Mouse (Mus musculus): ENCODE data around the gene Insl5. TPM values are rescaled to one million over a fixed set of nuclear protein-coding genes. Genes with fewer than 3 reads are reported as not detected.
A peak's percentile ranks its signal among the peaks of the same experiment; 100 is the strongest.

The Insl5 gene
- total and polyA plus RNA-seq, 2 experiments from 2014 or later: 0.54 TPM; not detected in 1

DNA sequence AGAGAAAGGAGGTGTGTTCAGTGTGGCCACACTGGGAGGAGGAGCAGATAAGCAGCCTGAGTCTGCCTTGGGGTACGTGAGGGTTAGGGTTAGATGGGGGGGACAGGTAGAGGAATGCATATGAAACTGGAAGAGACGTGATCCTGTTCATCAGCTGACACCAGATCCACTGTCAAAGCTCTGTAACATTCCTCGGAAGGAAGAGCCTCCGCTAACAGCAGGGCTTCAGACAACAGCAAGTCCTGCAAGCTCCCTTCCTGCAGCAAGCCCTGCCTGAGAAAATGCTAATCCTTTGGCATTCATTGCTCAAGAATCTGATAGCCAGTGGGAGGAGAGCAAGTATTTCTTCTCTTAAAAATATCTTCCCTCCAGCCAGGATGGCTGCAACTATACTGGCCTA lies 13.2 kb downstream of the Insl5 start:
- no peak for TF ChIP-seq CTCF (IDR thresholded peaks at IDR 0.05)
- WGBS: 4% methylated on average over 4 of the region's 4 CpGs
- no peak overlapping the region for H3K4me3 ChIP-seq (ENCODE audit: low read depth, low read length)
- H3K9me3 ChIP-seq (ENCODE audit: low read length): no peaks in the 10 kb centered on the region
- no peak overlapping the region for H3K9ac ChIP-seq (replicated peaks; ENCODE audit: low read length, poor library complexity, severe bottlenecking)
- no peaks in the 10 kb centered on the region for H3K27me3 ChIP-seq (ENCODE audit: insufficient read depth, low read length)
- H3K36me3 ChIP-seq (ENCODE audit: insufficient read depth, low read length): no peaks in the 10 kb centered on the region
- ATAC-seq (ENCODE audit: low FRiP score) (no peak), DNase-seq (ENCODE audit: low spot score) (peak; percentile 10)
- 0 out of 2 replicates have a peak overlapping the region, but pooled peaks have one; percentile 1 for H3K4me2 ChIP-seq (ENCODE audit: low read depth, low read length, poor library complexity, severe bottlenecking)
- no peak overlapping the region for H3K27ac ChIP-seq (ENCODE audit: low read depth, low read length)
- no peaks in the 10 kb centered on the region; the same call in 1 of the 2 replicates for H3K4me1 ChIP-seq (ENCODE audit: insufficient read depth, low read length)

DNA sequence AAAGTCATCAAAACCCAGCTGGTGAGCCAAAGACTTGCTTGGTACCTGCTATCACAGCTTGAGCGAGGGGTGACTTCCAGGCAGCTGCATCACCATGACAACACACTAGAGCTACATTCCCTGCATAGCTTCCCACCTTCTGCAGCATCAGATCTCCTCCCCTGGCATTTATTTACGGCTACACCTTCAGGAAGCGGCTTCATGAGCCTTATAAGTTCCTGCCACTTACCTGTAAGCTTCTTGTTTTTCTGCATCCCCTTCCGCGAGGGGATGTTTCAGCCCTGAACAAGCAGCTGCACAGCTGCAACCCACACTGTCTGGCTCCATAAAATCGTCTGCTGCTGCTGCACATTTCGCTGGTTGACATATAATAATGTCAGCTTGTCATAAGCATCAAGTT lies 14.8 kb downstream of the Insl5 start:
- Histone ChIP-seq H3K27ac (ENCODE audit: low read depth, low read length) (peak overlapping the region; percentile 73), H3K4me1 (ENCODE audit: insufficient read depth, low read length) (no peaks in the 10 kb centered on the region; the same call in 1 of the 2 replicates), H3K4me3 (ENCODE audit: low read depth, low read length) (peak overlapping the region; percentile 18; the same call in 1 of the 2 replicates), H3K4me2 (ENCODE audit: low read depth, low read length, poor library complexity, severe bottlenecking) (peak overlapping the region; percentile 32), H3K9ac (replicated peaks; ENCODE audit: low read length, poor library complexity, severe bottlenecking) (no peak overlapping the region), H3K27me3 (ENCODE audit: insufficient read depth, low read length) (no peaks in the 10 kb centered on the region), H3K36me3 (ENCODE audit: insufficient read depth, low read length) (no peaks in the 10 kb centered on the region), H3K9me3 (ENCODE audit: low read length) (no peaks in the 10 kb centered on the region)
- 21% methylated on average over 7 of the region's 7 CpGs for WGBS
- ATAC-seq (ENCODE audit: low FRiP score): peak; percentile 84
- DNase-seq (ENCODE audit: low spot score): peak; percentile 62
- no peak for TF ChIP-seq CTCF (IDR thresholded peaks at IDR 0.05)

DNA sequence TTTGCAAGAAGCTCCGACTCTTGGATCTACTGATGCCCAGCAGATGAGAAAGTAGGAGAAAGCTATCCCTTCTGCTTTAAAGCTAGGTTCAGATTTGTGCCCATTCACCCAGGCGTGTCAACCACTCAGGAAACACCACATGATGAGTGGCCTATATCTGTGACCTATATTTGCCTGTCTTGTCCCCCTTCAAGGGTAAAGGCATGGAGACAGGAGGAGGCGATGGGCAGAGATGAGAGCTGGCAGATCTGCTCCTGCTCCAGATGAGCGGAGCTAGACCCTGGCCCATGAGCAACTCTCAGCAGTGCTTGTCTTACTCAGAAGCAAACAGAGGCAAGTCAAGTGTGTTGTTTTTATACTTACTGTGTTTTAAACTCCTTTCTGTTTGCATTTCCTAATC lies 15.9 kb downstream of the Insl5 start:
- no peak for DNase-seq (ENCODE audit: low spot score)
- Histone ChIP-seq H3K4me1 (ENCODE audit: insufficient read depth, low read length) (no peaks in the 10 kb centered on the region; the same call in 1 of the 2 replicates), H3K9me3 (ENCODE audit: low read length) (no peaks in the 10 kb centered on the region), H3K4me3 (ENCODE audit: low read depth, low read length) (no peak overlapping the region), H3K27me3 (ENCODE audit: insufficient read depth, low read length) (no peaks in the 10 kb centered on the region), H3K27ac (ENCODE audit: low read depth, low read length) (no peak overlapping the region), H3K9ac (replicated peaks; ENCODE audit: low read length, poor library complexity, severe bottlenecking) (no peak overlapping the region), H3K4me2 (ENCODE audit: low read depth, low read length, poor library complexity, severe bottlenecking) (no peak overlapping the region), H3K36me3 (ENCODE audit: insufficient read depth, low read length) (no peaks in the 10 kb centered on the region)
- no peak for ATAC-seq (ENCODE audit: low FRiP score)
- WGBS: 94% methylated on average over 4 of the region's 4 CpGs
- TF ChIP-seq CTCF (IDR thresholded peaks at IDR 0.05): no peak

DNA sequence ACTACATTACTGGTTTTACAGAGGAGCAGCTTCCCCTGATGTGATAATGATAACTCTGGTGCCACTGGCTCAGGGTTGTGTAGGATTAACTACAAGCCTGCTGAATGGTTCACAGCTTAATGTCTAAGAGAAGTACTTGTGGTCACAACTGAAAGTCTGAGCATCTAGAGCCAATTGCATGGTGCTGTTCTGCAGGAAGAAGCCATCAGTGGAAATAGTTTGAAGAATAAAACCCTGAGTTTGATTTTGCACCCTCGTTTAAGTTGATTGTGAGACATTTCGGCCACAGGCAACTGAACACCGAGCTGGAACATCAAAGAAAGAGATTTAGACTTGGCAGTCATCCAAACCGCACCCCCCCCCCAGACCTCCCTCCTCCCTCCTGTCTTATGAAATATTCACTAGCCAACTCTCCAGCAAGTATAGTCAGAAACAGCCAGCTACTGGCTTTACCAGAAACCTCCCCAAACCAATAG lies 19.7 kb downstream of the Insl5 start:
- WGBS: 7% methylated on average over 4 of the region's 4 CpGs
- no peak for DNase-seq (ENCODE audit: low spot score)
- no peak for ATAC-seq (ENCODE audit: low FRiP score)
- Histone ChIP-seq H3K9me3 (ENCODE audit: low read length) (no peaks in the 10 kb centered on the region), H3K4me2 (ENCODE audit: low read depth, low read length, poor library complexity, severe bottlenecking) (no peak overlapping the region), H3K4me3 (ENCODE audit: low read depth, low read length) (no peak overlapping the region), H3K27me3 (ENCODE audit: insufficient read depth, low read length) (no peaks in the 10 kb centered on the region), H3K9ac (replicated peaks; ENCODE audit: low read length, poor library complexity, severe bottlenecking) (no peak overlapping the region), H3K4me1 (ENCODE audit: insufficient read depth, low read length) (no peaks in the 10 kb centered on the region), H3K27ac (ENCODE audit: low read depth, low read length) (no peak overlapping the region), H3K36me3 (ENCODE audit: insufficient read depth, low read length) (no peaks in the 10 kb centered on the region)
- TF ChIP-seq CTCF (IDR thresholded peaks at IDR 0.05): no peak

DNA sequence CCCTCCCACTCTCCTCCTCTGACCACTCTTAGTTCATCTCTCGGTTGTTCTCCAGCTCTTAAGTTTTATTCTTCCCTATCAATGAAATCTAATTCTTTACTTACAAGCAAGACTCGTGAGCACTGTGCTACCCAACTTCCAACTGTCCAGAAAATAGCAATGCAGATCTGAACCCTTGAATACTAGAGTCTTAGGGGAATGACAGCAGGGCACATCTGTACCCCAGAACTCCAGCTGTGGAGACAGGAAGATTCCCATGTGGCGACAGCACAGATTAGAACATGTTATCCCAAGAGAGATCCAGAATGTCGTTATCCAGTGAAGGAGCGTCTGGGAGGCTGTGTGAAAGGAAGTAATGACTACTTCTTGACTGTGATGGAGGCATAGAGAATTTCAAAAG lies 20.4 kb downstream of the Insl5 start:
- no peaks in the 10 kb centered on the region for H3K9me3 ChIP-seq (ENCODE audit: low read length)
- ATAC-seq (ENCODE audit: low FRiP score) (no peak), DNase-seq (ENCODE audit: low spot score) (no peak)
- 59% methylated on average over 5 of the region's 5 CpGs for WGBS
- H3K4me2 ChIP-seq (ENCODE audit: low read depth, low read length, poor library complexity, severe bottlenecking): no peak overlapping the region
- H3K27ac ChIP-seq (ENCODE audit: low read depth, low read length): no peak overlapping the region
- no peak for TF ChIP-seq CTCF (IDR thresholded peaks at IDR 0.05)
- H3K9ac ChIP-seq (replicated peaks; ENCODE audit: low read length, poor library complexity, severe bottlenecking): no peak overlapping the region
- H3K27me3 ChIP-seq (ENCODE audit: insufficient read depth, low read length): no peaks in the 10 kb centered on the region
- H3K4me3 ChIP-seq (ENCODE audit: low read depth, low read length): no peak overlapping the region
- H3K4me1 ChIP-seq (ENCODE audit: insufficient read depth, low read length): no peaks in the 10 kb centered on the region
- H3K36me3 ChIP-seq (ENCODE audit: insufficient read depth, low read length): no peaks in the 10 kb centered on the region

DNA sequence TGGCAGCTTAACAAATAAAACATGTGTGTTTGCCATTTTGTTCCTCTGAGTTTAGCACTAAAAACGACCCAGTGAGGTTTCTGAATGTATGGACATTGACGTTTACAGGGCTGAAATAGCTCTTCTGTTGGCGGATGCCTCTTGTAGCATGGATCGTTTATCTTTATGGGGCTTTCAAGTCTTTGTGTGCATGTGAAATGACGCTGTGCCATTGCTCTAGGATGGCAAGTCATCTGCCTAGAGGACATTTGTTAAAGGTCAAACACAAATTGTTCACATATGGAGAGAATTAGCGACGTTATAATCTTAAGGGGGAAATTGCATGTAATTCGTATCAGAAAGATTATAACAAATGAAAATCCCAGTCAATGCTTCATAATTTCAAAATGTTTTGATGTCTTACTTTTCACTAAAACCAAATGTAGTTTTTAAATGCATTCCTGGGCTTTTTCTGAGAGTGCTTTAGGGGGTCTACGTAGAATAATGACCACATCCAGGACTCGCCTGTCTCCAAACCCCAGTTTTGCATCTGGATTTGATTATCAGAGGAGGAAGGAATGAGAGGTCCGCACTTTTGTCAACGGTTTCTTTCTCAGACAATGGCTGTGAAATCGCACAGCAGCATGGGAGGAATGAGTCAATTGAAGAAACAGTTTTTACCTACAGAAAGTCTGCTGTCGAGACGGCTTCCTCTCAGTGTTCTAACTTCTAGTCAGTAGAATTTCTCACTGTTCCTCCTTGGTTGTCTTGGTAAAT lies 21.3 kb downstream of the Insl5 start:
- no peaks in the 10 kb centered on the region for H3K4me1 ChIP-seq (ENCODE audit: insufficient read depth, low read length)
- no peak overlapping the region for H3K9ac ChIP-seq (replicated peaks; ENCODE audit: low read length, poor library complexity, severe bottlenecking)
- H3K36me3 ChIP-seq (ENCODE audit: insufficient read depth, low read length): no peaks in the 10 kb centered on the region
- H3K4me3 ChIP-seq (ENCODE audit: low read depth, low read length): no peak overlapping the region
- 62% methylated on average over 15 of the region's 15 CpGs for WGBS
- DNase-seq (ENCODE audit: low spot score) (no peak), ATAC-seq (ENCODE audit: low FRiP score) (no peak)
- H3K9me3 ChIP-seq (ENCODE audit: low read length): no peaks in the 10 kb centered on the region
- no peak for TF ChIP-seq CTCF (IDR thresholded peaks at IDR 0.05)
- no peak overlapping the region for H3K27ac ChIP-seq (ENCODE audit: low read depth, low read length)
- no peak overlapping the region for H3K4me2 ChIP-seq (ENCODE audit: low read depth, low read length, poor library complexity, severe bottlenecking)
- no peaks in the 10 kb centered on the region for H3K27me3 ChIP-seq (ENCODE audit: insufficient read depth, low read length)

Data from midbrain, postnatal 0 days (tissue).